Mouse (Mus musculus) adrenal gland, postnatal 4 days (tissue): ENCODE data around the gene Rfk. TPM values are rescaled to one million over a fixed set of nuclear protein-coding genes. Genes with fewer than 3 reads are reported as not detected.

ENCODE experiments used
- DNase-seq, 2 experiments: peaks; one replicate each; pipeline ENCODE4 v3.0.0; 2021 to 2022; ENCODE audit warnings: low spot score in 2 of 2, mixed read lengths in 2 of 2
- total RNA-seq, 2 experiments: library from RNA; stranded (reverse); gene quantifications; 2 replicates each; pipeline ENCODE4 v1.2.3; 2021

Rfk gene
- total RNA-seq, 2 experiments from 2014 or later = 66.4 to 73.2 TPM

DNA sequence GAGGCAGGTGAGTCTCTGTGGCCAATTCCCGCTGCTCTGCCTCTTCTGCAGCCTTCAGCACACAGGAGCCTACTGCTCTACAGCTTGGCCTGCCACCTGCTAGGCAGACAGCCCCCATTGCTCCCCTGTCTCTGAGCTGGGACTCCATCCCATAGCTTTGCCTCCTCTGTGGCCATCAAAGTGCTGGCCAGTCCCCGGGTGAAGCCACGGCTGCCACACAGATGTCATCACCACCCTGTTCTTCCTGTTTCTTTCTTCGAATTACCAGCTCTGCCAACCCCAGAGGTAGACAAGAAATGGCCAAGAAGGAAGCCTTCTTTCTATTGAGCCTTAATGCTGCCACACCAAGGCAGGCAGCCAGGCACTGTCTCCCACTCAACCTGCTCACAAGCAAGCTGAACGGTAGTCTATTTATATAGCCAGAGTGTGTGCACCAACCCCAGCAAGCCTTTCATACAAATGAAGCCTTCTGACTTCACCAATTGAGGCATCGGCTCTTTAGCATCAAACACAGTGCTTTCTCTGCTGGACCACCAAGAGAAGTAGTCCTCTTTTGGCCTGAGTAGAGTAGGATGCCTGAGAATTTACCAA is 10.9 kb upstream of the Rfk start:
- no peak for DNase-seq

DNA sequence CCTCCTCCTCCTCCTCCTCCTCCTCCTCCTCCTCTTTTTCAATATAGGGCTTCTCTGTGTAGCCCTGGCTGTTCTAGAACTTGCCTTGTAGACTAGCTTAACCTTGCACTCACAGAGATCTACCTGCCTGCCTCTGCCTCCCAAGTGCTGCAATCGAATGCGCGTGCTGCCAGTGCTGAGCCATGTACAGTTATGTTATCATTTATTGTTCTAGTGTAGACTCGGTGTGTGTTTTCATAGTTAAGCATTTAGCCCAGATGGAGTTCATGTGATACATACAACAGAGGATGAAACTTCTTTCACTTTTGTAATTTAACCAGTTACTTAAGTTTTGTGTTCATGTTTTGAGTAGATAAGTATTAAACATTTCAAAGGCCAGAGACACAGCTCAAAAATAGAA is 8.8 kb upstream of the Rfk start:
- DNase-seq = no peak

DNA sequence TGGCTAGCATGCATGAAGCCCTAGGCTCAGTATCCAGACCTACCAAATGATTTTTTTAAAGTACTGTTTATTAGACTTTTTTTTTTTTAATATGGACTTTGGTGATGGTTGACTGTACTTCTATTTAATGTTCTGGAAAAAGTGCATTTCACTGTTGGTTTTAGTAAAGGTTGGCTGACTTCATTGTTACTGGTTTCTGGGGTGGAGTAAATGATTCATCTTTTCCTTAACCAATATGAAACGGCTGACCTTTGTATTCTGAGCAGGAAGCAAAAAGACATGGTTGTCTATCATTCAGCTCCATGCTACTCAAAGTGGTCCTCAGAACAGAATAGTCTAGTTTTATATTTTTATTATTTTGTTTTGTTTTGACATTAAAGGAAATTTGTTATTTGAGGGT is 8.4 kb upstream of the Rfk start:
- no peak for DNase-seq

DNA sequence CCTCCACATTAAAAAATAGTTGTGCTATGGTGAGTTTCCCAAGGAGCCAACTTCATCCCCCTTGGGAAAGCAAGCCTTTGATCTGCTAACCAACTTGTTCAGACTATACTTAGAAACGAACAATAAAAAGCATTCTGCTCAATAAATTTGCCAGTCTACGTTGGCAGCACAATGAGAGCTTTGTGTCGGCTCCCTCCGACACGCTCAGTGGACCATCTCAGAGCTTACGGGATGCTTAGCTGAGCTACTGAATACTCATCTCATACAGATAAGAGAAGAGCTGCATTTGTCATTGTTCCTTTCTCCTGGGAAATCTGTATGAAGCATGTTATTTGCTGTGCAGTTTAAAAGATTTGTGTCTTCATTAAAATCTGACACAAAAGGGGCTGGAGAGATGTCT is 7.4 kb upstream of the Rfk start:
- no peak for DNase-seq

DNA sequence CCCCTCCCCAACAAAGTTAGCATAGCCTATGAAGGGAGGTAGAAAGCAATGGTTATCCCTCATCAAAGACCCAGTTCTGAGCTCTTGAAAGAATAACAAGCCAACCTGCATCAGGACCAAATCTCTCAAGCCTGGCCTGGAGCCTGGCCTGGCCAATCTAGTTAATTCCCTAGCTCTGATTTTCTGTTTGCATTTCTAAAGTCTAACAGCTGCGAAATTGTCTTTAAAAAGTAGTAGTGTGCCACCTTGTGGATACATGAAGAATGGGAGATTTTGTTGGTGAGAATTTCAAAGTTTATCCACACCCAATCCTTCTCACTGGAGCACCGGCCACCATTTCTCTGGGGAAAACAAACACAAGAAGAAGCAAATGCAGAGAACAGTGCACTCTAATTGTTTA is 5.4 kb upstream of the Rfk start:
- no peak for DNase-seq

DNA sequence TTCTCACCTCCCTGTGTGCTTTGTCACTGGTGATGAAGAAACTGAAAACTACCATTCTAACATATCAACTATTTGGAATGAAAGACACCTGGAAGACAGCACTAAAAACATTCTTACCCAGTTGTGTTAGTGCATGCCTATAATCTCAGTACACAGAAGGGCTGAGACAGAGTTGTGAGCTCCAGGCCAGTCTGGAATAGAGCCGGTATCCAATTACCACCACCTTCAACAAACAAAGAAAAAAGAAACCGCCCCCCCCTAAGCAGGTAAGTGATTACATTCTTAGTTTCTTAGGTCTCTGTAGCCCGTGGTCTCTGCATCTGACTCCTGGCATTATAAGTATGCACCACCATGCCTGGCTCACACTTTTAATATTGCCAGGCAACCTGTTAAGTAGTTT is 977 bp upstream of the Rfk start:
- DNase-seq = no peak

DNA sequence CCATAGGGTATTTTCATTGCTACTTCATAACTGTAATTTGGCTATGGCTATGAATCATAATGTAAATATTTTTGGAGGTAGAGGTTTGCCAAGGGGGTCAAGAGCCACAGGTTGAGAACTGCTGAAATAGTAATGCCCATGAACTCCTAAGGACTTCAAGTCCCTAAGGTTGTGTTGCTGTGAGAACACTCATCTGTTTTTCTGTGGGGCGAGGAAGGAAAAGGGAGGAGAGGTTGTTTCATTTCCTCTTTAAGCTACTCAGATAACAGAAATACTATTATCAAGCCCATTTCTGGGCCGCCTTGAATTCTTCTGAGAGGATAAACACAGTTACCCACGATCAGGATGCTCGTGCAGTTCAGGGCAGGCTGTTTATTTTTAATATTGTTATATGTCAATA is 3.0 kb downstream of the Rfk start:
- DNase-seq = no peak

DNA sequence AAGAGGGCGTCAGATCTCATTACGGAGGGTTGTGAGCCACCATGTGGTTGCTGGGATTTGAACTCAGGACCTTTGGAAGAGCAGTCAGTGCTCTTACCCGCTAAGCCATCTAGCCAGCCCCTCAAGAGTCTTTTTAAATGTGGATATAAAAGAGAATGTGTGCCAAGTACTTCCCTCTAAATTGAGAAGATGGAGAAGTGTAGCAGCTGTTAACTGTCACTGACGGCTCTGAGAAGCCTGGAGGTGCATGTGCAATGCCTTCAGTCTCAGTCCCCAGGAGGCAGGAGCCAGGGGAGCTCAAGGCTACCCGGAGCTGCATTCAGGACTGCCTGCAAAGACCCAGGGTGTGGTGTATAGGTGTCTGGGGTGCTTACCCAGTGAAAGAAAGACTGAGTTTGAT is 4.1 kb downstream of the Rfk start:
- DNase-seq = no peak

DNA sequence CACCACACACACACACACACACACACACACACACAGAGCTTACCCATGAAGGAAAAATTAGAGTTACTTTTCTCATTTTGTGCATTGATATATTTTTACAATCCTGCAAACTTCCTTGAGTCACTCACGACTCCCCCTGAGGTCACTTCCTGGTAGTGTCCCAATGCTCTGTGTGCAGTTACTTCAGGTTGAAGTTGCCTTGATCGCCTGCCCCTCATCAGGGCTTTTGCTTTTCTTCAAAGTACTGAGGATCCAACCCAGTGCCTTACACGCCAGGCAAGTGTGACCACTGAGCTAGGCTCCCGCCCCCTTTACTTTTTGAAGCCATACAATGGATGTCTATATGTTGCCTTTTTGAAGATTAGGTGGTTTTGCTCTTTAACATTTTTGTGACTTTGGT is 6.1 kb downstream of the Rfk start:
- DNase-seq = no peak

DNA sequence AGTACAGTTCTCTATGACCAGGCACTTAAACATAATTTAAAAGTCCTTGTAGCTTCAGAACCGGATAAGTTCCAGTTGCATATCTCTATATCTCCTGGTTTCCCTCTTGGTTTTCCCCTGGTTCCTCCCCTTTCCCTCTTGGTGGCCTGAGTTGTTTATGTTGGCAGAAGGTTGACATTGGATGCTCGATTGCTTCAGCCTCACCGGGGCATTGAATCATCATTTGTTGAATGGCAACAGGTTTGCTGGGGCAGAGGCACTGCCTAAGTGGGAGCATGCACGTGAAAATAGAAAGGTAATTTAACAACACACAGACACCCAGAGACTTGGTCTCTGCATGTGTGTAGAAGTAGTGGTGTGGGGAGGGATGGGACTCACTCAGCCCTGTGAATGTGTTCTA is 6.7 kb downstream of the Rfk start:
- DNase-seq = no peak

DNA sequence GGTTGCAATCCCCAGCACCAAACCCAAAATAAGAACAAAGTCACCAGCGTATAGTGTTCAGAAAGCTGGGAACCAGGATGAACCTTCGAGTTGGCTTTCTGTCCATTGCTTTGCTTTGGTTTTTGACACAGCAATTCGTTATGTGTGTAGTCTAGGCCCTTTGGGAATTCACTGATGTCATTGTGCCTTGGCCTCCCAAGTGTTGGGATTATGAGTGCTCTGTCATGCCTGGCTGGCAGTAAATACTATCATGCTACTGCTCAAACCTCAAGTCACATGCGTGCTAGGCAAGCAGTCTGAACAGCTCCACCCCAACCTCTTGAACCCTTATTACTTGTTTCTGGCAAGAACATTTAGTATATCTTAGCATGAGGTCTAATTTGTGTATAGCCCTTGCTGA is 9.3 kb downstream of the Rfk start:
- no peak for DNase-seq

DNA sequence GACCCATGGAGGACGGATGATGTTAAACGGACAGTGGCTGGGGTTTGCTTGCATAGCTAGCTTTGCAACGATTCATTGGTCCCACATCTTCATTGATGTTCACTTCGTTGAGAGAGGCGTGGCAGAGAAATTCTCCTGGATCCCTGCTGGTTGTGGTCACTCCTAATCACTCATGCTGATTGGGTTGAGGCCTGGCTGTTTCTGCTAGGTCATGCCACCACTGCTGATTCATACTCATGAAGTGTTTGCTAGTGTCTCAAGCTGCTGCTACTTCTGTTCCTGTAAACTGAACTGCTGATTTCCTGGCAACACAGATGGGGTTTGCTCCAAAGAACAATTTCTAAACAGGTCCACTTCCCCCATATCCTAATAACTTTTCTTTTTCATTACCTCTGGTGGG is 13.0 kb downstream of the Rfk start:
- no peak for DNase-seq

DNA sequence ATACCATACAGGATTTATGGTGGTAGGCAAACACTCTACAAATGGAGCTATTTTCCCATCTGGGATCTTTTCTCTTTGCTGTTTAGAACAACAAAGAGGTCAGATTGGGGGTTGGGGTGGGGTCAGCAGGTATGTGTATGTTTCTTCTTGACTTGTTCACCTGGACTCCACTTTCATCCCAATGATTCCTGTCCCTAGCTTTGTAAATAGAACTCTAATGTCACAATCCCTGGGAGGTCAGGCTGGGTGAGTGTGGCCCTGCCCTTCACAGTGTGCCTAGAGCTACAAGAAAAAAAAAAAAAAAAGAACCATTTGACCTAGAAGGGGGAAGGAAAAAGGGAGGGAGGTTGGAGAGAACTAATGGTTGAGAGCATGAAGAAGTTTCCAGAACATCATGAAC is 14.7 kb downstream of the Rfk start:
- DNase-seq = no peak

DNA sequence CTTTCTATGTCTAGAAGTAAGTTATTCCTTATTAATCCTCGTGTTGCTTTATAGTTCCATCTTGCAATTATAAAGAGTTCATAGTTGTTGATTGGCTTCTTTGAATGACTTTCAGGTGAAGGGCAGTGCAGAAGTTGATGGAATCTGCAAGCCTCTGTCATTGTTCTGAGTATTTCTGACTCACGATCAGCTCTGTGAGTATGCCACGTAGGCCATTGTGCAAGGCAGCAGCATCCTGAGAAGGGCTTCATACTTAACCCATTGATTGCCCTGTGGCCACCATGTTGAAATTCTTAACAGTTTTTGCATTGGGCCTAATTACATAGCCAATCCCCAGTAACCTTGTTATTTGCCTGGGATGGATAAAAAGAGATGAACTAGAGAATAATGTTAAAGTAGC is 15.5 kb downstream of the Rfk start:
- no peak for DNase-seq

DNA sequence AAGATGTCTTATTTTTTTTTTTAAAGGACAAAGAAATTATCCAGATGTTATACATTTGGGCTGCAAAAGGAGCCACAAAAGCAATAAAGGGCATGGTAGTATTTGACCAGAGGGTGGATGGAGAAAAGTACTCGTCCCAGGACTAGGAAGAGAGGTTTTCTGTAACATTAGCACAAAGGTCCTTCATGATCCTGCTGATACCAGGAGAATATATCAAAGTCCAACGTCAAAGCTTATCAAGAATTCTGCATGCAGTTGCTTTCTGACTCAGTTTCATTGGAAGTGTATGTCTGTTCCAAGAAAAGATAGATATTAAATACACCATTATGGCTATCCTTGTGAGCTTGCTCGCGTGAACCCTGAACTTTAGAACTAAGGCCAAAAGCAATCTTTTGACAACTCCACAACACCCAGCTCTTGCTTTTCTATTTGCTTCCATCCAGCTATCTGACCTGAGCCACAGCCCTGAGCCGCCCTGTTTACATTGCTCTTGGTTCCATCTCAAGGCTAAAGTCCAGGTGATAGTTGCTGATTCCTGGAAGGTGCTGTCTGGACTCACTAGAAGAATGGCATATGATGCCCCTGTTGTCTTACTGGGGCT is 16.7 kb downstream of the Rfk start:
- DNase-seq = no peak

DNA sequence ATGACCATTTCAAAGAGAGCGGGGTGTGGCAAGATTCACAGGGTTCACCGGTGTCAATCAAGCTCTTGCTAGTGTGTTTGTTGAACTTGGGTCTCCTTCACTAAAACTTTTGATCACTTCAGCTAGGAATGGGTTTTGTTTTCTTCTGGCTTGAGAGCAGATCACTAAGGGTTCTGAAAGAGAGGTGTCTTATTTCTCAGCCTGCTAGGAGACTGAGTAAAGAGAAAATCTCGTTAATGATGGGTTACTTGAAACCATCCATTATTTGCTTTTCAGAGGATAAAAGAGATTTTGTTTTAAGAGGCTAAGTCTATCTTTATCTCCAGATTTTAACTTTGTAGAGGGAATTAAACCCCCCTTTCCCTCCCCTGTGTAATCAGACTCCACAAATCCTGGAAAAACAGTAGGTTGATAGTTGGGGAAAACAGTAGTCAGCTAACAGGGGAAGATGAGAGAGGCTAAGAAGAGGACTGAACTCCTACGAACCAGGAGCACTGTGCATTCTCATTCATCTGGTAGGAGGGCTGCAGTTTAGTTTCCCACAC is 19.1 kb downstream of the Rfk start:
- DNase-seq = no peak

DNA sequence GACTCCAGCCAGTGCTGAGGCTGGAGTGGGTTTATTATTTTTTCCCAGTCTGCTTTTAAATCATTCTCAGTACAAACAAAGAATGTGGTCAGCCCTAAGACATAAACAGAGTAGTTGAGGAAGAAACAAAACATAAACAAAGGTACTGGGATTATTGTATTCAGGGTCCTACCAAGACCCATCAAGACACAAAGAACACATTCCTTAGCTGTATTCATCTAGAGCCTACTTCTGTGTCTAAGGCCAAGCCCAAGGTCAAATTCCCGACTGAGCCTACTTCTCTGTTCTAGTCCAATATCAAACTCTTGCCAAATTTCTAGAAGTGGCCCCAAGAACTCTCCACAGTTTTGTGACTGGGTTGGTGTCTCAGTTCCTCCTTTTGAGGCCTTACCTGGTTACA is 24.0 kb downstream of the Rfk start:
- no peak for DNase-seq

DNA sequence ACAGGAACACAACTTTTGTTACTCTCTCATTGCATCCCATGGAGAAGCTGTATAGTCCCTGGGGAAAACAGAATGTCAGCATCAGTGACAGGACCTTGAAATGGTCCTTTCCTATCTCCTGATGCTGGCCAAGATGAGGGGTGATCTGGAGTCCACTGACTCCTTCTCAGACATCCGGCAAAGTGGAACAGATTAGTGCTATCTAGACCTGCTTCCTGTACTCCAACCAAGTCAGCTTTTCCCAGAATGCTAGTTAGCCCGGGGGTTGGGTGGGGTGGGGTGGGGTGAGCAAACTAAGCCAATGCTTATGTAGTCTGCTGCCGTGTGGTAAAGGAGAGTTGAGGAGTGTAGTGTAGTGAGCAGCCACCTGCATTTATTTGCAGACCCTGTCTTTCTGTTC is 29.5 kb downstream of the Rfk start:
- DNase-seq = no peak

DNA sequence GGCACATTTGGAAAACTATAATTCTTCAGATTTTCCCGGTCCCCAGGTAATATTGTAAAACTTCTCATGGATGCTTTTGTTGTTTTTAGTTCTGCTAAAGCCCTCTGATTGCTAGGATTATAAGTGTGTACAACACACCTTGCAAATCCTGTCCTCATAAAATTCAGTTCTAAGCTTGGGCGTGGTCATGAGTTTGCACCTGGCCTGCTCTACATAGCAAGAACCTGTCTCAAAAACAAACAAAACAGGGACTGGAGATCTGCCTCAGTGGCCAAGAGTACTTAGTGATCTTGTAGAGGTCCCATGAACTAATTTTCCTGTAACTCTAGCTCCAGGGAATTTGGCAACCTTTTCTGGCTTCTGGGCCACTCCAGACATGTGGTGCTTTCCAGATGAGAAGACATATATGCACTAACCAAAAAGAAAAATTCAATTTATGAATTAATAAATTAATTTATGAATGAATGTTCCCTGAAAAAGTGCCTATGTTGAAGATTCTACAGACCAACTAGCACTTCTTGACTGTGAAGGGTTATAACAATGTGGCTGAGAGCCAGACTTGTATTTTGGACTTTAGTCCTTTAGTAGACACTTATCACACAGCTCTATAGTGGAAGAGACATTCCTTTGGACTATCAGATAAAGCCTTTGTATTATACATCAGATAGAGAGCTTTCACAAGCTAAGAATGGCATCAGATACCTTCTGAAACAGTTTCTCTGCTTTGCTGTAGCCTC is 34.1 kb downstream of the Rfk start:
- no peak for DNase-seq

DNA sequence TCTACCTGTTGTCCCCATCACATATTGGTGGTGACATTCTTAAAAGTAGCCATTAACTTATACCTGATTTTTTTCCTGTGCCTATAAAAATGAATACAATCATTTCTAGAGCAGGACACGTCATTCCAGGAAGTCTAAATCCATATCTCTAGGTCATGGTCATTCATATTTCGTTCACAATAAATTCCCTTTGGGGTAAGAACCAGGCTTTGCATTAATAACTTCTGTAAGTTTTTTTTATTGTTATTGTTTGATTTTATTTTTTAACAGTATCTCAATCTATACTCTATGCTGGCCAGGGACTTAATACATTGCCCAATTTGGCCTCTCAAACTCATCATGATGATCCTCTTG is 34.7 kb downstream of the Rfk start:
- no peak for DNase-seq

DNA sequence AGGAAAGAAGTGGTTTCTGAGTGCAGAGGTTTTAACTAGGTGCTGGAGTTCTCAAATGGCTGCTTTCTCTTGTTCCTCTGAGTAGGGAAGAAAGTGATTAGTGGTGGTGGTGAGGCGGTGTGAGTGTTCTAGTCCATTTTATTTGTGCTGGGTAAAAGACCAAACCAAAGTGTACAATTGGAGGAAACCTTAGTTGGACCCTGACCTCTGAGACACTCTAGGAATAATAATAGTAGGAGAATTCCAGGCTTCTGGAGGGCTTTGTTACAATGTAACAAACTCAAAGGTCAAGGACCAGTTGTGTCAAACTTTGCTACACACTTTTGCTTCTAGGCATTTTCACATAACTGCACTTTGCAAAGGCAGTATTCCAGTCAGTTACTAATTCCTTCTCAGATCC is 42.8 kb downstream of the Rfk start:
- no peak for DNase-seq

DNA sequence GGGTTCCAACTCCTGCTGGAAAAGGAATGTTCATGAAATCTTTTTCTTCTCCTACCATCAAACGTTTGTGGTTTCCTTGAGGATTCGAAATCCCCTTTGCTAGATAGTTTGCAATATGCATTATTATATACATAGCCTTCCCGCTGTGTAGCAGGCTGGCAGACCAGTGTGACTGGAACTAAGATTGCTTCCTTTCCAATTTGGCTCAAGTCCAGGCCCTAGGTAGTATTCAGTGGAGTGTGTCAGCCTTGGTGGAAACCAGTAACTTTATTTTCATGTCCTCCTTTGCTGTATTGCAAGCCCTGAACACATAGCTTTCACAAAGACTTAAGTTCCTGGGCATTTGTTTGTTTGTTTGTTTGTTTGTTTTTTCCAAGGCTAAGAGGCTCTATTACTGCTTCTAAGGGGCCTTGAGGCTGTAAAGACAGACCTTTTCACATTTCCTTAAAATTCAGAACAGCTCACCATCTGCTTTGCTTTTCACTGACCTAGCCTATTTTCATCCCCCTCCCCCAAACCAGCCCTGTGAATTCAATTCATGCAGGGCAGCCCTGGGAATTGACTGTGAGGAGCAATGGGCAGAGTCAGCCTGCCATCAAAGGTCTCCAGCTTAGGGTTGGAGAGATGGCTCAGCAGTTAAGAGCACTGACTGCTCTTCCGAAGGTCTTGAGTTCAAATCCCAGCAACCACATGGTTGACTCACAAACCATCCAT is 45.8 kb downstream of the Rfk start:
- DNase-seq = no peak
